Mouse (Mus musculus) G1E (cell line): ENCODE measurements around the gene Pdpn. TPM values are rescaled to one million over a fixed set of nuclear protein-coding genes. Genes with fewer than 3 reads are reported as not detected.

Source experiments
- ATAC-seq: 2 replicates; pipeline ENCODE4 v1.8.0; 2016; ENCODE audit warnings: mild to moderate bottlenecking; ENCODE audit not compliant: insufficient number of reproducible peaks, poor library complexity, low FRiP score, severe bottlenecking; ENCODE audit errors: extremely low read depth
- DNase-seq: peaks from one replicate; pipeline ENCODE4 v3.0.0; 2012; ENCODE audit warnings: low spot score
- H3K27me3 ChIP-seq: 2 replicates; pipeline ENCODE4 v1.6.1; 2012; ENCODE audit warnings: mild to moderate bottlenecking, low read length, inconsistent platforms; ENCODE audit not compliant: insufficient read depth
- H3K36me3 ChIP-seq: replicated peaks from 2 replicates; pipeline ENCODE3; 2012; ENCODE audit warnings: mild to moderate bottlenecking, inconsistent platforms
- H3K4me1 ChIP-seq: 2 replicates; pipeline ENCODE4 v1.6.1; 2012; ENCODE audit warnings: low read depth, low read length, inconsistent platforms, mixed read lengths; ENCODE audit not compliant: insufficient read depth
- H3K4me3 ChIP-seq: 2 replicates; pipeline ENCODE4 v1.5.1; 2012; ENCODE audit warnings: low read depth, mild to moderate bottlenecking, inconsistent platforms, low read length, moderate library complexity, mixed read lengths
- H3K9me3 ChIP-seq: replicated peaks from 2 replicates; pipeline ENCODE4 v1.6.1; 2012; ENCODE audit warnings: inconsistent platforms
- CTCF ChIP-seq: IDR thresholded peaks from 2 replicates; pipeline ENCODE4 v1.5.1; 2012; ENCODE audit warnings: low read depth, low read length, inconsistent platforms, mixed read lengths
- GATA1 ChIP-seq: IDR thresholded peaks from 2 replicates; pipeline ENCODE4 v1.6.1; 2012; ENCODE audit warnings: borderline replicate concordance, low read length, inconsistent platforms, mixed read lengths
- GATA2 ChIP-seq: IDR thresholded peaks from 2 replicates; pipeline ENCODE4 v1.6.1; 2012; ENCODE audit warnings: low read depth, low read length, inconsistent platforms, borderline replicate concordance
- POLR2AphosphoS5 ChIP-seq: IDR thresholded peaks from 2 replicates; pipeline ENCODE4 v1.6.1; 2012; ENCODE audit warnings: low read depth, low read length, inconsistent platforms; ENCODE audit not compliant: insufficient replicate concordance
- TAL1 ChIP-seq: conservative IDR thresholded peaks from 2 replicates; pipeline ENCODE4 v1.6.1; 2012; ENCODE audit warnings: low read depth, low read length, inconsistent platforms, mixed read lengths
- polyA plus RNA-seq: library from polyadenylated mRNA; stranded (reverse); fragments of >175 nt; gene quantifications from 2 replicates; pipeline ENCODE4 v1.2.3, GENCODE M21; 2012
- total RNA-seq, 2 experiments: library from RNA; stranded (forward) in 1 of 2; stranded (reverse) in 1 of 2; fragments of 200-1000 nt in 1 of 2; fragments of >200 nt in 1 of 2; fragmentation: Nextera tagmentation in 1 of 2; gene quantifications; 2 replicates each; pipeline ENCODE4 v1.2.3; 2014 to 2017

Gene Pdpn
- total and polyA plus RNA-seq, 3 experiments, result 0.05 TPM; not detected in 2

GRCm38 (mm10) chr4:143218858-143219257 is 80.5 kb downstream of the Pdpn start:
- Histone ChIP-seq H3K27me3 (peaks cover 5% of the 10 kb centered on the region), H3K4me1 (peaks cover 12% of the 10 kb centered on the region), H3K36me3 (no peaks in the 10 kb centered on the region), H3K4me3 (no peak overlapping the region), H3K9me3 (no peaks in the 10 kb centered on the region)
- TF ChIP-seq TAL1 (no peak), GATA2 (no peak), POLR2AphosphoS5 (no peak), GATA1 (no peak), CTCF (no peak)
- DNase-seq, result no peak
- ATAC-seq, result no peak

Other genes starting within 250 kb of the Pdpn start
- 34.9 and 35.5 TPM in 2 replicates for gene Prdm2, start 86.6 kb downstream of the Pdpn start, total RNA-seq (2014; fragmentation: Nextera tagmentation)
- 8.5 and 9.7 TPM in 2 replicates for gene Prdm2, start 86.6 kb downstream of the Pdpn start, total RNA-seq (2017)
- gene Prdm2, start 86.6 kb downstream of the Pdpn start, polyA plus RNA-seq, result 5.9 and 7.1 TPM in 2 replicates
- gene Lrrc38, start 50.2 kb upstream of the Pdpn start, total RNA-seq (2014; fragmentation: Nextera tagmentation), result not detected in 2 replicates
- not detected in 2 replicates for gene Lrrc38, start 50.2 kb upstream of the Pdpn start, total RNA-seq (2017)
- gene Lrrc38, start 50.2 kb upstream of the Pdpn start, polyA plus RNA-seq, result not detected in 2 replicates
- gene Pramel1, start 94.9 kb upstream of the Pdpn start, total RNA-seq (2014; fragmentation: Nextera tagmentation), result not detected in 2 replicates
- 0.06 TPM in 1 of 2 replicates, not detected in the other for gene Pramel1, start 94.9 kb upstream of the Pdpn start, total RNA-seq (2017)
- gene Pramel1, start 94.9 kb upstream of the Pdpn start, polyA plus RNA-seq, result not detected in 2 replicates
- 24.6 and 28.7 TPM in 2 replicates for gene Pramef8, start 112.9 kb upstream of the Pdpn start, total RNA-seq (2014; fragmentation: Nextera tagmentation)
- 32.2 and 37.9 TPM in 2 replicates for gene Pramef8, start 112.9 kb upstream of the Pdpn start, total RNA-seq (2017)
- 0.88 and 1.2 TPM in 2 replicates for gene Pramef8, start 112.9 kb upstream of the Pdpn start, polyA plus RNA-seq
- gene Oog4, start 150.8 kb upstream of the Pdpn start, total RNA-seq (2014; fragmentation: Nextera tagmentation), result not detected in 2 replicates
- gene Oog4, start 150.8 kb upstream of the Pdpn start, total RNA-seq (2017), result 0.05 TPM in 1 of 2 replicates, not detected in the other
- not detected in 2 replicates for gene Oog4, start 150.8 kb upstream of the Pdpn start, polyA plus RNA-seq
- gene Gm13043, start 211.8 kb upstream of the Pdpn start, total RNA-seq (2014; fragmentation: Nextera tagmentation), result not detected in 2 replicates
- not detected in 2 replicates for gene Gm13043, start 211.8 kb upstream of the Pdpn start, total RNA-seq (2017)
- gene Gm13043, start 211.8 kb upstream of the Pdpn start, polyA plus RNA-seq, result not detected in 2 replicates
- not detected in 2 replicates for gene Gm13040, start 236.4 kb upstream of the Pdpn start, total RNA-seq (2014; fragmentation: Nextera tagmentation)
- 0.12 TPM in 1 of 2 replicates, not detected in the other for gene Gm13040, start 236.4 kb upstream of the Pdpn start, total RNA-seq (2017)
- not detected in 2 replicates for gene Gm13040, start 236.4 kb upstream of the Pdpn start, polyA plus RNA-seq